Mouse (Mus musculus) gastrocnemius, postnatal 36 days (tissue): ENCODE measurements around the gene Junb. TPM values are rescaled to one million over a fixed set of nuclear protein-coding genes. Genes with fewer than 3 reads are reported as not detected.

Experiments
- microRNA-seq, 2 experiments: library from miRNA; unstranded; fragments of <30 nt; microRNA quantifications; one replicate each; pipeline ENCODE4 v1.2.0; 2021
- total RNA-seq, 2 experiments: library from RNA; stranded (reverse); gene quantifications; 2 replicates each; pipeline ENCODE4 v1.2.3; 2021

The Junb gene
- total RNA-seq, 2 experiments from 2014 or later: 4.3 to 12.8 TPM

Small RNA genes lying within 50 kb of the gene (microRNA-seq; reads per million reads assigned to microRNA genes)
- 0 reads per million in 2 experiments for gene Gm24197

Other genes with a start within 250 kb of the Junb start
- gene Nfix, start 178.4 kb downstream of the Junb start, total RNA-seq: 100 to 1,000 TPM; 433 to 510 TPM
- gene Dand5, start 155.9 kb downstream of the Junb start, total RNA-seq: 1 to 10 TPM; 8.3 to 9.9 TPM
- 10 to 100 TPM; 17.7 to 23.0 TPM for gene Gadd45gip1, start 147.2 kb downstream of the Junb start, total RNA-seq
- gene Rad23a, start 138.1 kb downstream of the Junb start, total RNA-seq: 100 to 1,000 TPM; 136 to 151 TPM
- gene Calr, start 131.8 kb downstream of the Junb start, total RNA-seq: 100 to 1,000 TPM; 153 to 159 TPM
- gene Farsa, start 121.7 kb downstream of the Junb start, total RNA-seq: 10 to 100 TPM; 22.1 to 26.2 TPM
- 1 to 10 TPM in 1 of 2 experiments, under 1 TPM in 1; 0.71 to 1.4 TPM for gene Syce2, start 106.6 kb downstream of the Junb start, total RNA-seq
- 10 to 100 TPM; 25.5 to 45.9 TPM for gene Gcdh, start 84.8 kb downstream of the Junb start, total RNA-seq
- not detected for gene Klf1, start 76.8 kb downstream of the Junb start, total RNA-seq
- 1 to 10 TPM; 3.7 to 5.1 TPM for gene Dnase2a, start 70.2 kb downstream of the Junb start, total RNA-seq
- gene Mast1, start 41.4 kb downstream of the Junb start, total RNA-seq: not detected
- not detected for gene Rtbdn, start 31.7 kb downstream of the Junb start, total RNA-seq
- gene Gm49661, start 9.3 kb downstream of the Junb start, total RNA-seq: not detected
- 100 to 1,000 TPM; 180 to 196 TPM for gene Prdx2, start 9.1 kb downstream of the Junb start, total RNA-seq
- 10 to 100 TPM; 23.3 to 23.8 TPM for gene Rnaseh2a, start 9.0 kb downstream of the Junb start, total RNA-seq
- 1 to 10 TPM; 1.4 to 1.5 TPM for gene Hook2, start 11.9 kb upstream of the Junb start, total RNA-seq
- gene Best2, start 35.8 kb upstream of the Junb start, total RNA-seq: not detected
- gene Asna1, start 46.6 kb upstream of the Junb start, total RNA-seq: 10 to 100 TPM; 49.7 to 50.8 TPM
- 10 to 100 TPM; 71.9 to 73.6 TPM for gene Trir, start 48.1 kb upstream of the Junb start, total RNA-seq
- gene Tnpo2, start 58.2 kb upstream of the Junb start, total RNA-seq: 10 to 100 TPM; 29.3 to 29.7 TPM
- 1 to 10 TPM; 1.4 to 2.4 TPM for gene Fbxw9, start 81.3 kb upstream of the Junb start, total RNA-seq
- not detected for gene Gm5741, start 89.3 kb upstream of the Junb start, total RNA-seq
- 10 to 100 TPM; 18.2 to 23.6 TPM for gene Dhps, start 93.0 kb upstream of the Junb start, total RNA-seq
- gene Wdr83os, start 102.0 kb upstream of the Junb start, total RNA-seq: 10 to 100 TPM; 37.3 to 44.5 TPM
- 10 to 100 TPM; 13.5 to 15.6 TPM for gene Wdr83, start 102.6 kb upstream of the Junb start, total RNA-seq
- 1 to 10 TPM; 9.0 TPM for gene Man2b1, start 104.6 kb upstream of the Junb start, total RNA-seq
- gene Zfp791, start 144.4 kb upstream of the Junb start, total RNA-seq: 1 to 10 TPM in 1 of 2 experiments, under 1 TPM in 1; 0.76 to 1.1 TPM
- not detected for gene Cks1brt, start 173.2 kb upstream of the Junb start, total RNA-seq
- not detected for gene Olfr371, start 247.3 kb upstream of the Junb start, total RNA-seq